Mouse (Mus musculus): ENCODE results near the gene Dnah8. TPM values are rescaled to one million over a fixed set of nuclear protein-coding genes. Genes with fewer than 3 reads are reported as not detected.
A peak's percentile ranks its signal among the peaks of the same experiment; 100 is the strongest.

The Dnah8 gene
- polyA plus RNA-seq, 1 experiment from 2014 or later = 3.1 TPM

DNA sequence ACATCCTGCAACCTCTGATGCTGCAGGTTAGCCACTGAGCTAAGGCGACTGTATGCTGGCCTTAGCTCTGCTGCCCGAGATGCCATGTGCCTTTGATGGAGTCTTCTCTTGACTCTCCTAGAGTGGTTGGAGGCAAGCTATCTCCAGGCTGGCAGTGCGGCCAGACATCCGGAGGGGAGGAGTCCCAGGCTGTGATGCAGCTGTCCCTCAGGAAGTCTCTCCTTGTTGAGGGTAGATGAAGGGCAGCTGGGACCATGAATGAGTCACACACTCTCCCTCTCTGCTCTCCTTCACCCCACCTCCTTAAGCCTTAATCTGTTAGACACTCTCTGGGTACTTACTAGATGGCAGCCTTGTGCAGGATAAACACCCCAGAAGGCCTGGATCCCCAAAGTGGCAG is 283.4 kb downstream of the Dnah8 start:
- Histone ChIP-seq H3K27me3 (replicated peaks) (peaks cover 27% of the 10 kb centered on the region), H3K4me1 (no peaks in the 10 kb centered on the region), H3K9ac (no peak overlapping the region), H3K4me3 (no peak overlapping the region), H3K4me2 (no peak overlapping the region), H3K9me3 (replicated peaks) (no peaks in the 10 kb centered on the region), H3K27ac (no peak overlapping the region), H3K36me3 (no peaks in the 10 kb centered on the region)
- ATAC-seq = peak; percentile 21; the same call in 1 of the 2 replicates
- 18% methylated on average over 4 of the region's 4 CpGs for WGBS (ENCODE audit: insufficient replicate concordance)

GRCm38 (mm10) chr17:30910866-30911731 is 286.9 kb downstream of the Dnah8 start:
- H3K27me3 ChIP-seq (replicated peaks) = peaks cover 5% of the 10 kb centered on the region; the same call in 1 of the 2 replicates
- H3K9ac ChIP-seq = no peak overlapping the region
- no peaks in the 10 kb centered on the region for H3K9me3 ChIP-seq (replicated peaks)
- no peaks in the 10 kb centered on the region for H3K36me3 ChIP-seq
- H3K4me1 ChIP-seq = no peaks in the 10 kb centered on the region
- no peak overlapping the region for H3K4me2 ChIP-seq
- ATAC-seq = no peak
- no peak overlapping the region for H3K4me3 ChIP-seq
- WGBS (ENCODE audit: insufficient replicate concordance) = 68% methylated on average over 27 of the region's 27 CpGs
- H3K27ac ChIP-seq = no peak overlapping the region

GRCm38 (mm10) chr17:30911732-30912088 is 287.6 kb downstream of the Dnah8 start:
- Histone ChIP-seq H3K27ac (no peak overlapping the region), H3K4me2 (no peak overlapping the region), H3K36me3 (no peaks in the 10 kb centered on the region), H3K4me3 (no peak overlapping the region), H3K4me1 (no peaks in the 10 kb centered on the region), H3K27me3 (replicated peaks) (peaks cover 5% of the 10 kb centered on the region; the same call in 1 of the 2 replicates), H3K9ac (no peak overlapping the region), H3K9me3 (replicated peaks) (no peaks in the 10 kb centered on the region)
- 48% methylated on average over 8 of the region's 8 CpGs for WGBS (ENCODE audit: insufficient replicate concordance)
- no peak for ATAC-seq

DNA sequence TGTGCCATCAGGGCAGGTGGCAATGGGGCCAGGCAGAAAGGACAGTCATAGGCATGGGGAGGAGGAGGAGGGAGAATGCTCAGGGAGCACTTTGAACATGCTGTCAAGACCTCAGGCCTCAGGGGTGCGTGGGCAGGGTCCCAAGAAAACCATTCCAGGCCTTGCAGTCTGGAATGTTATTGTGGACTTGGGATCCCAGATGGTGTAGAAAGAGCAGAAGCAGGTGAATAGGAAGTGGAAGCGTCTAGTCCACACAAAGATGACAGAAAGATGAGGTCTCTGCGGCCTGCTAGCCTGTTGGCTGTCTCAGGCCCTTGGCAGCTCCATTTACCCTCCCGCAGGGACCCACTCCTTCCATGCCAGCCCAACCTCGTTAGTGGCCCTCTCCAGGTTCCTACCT is 288.4 kb downstream of the Dnah8 start:
- no peaks in the 10 kb centered on the region for H3K36me3 ChIP-seq
- no peak overlapping the region for H3K27ac ChIP-seq
- H3K9me3 ChIP-seq (replicated peaks) = no peaks in the 10 kb centered on the region
- H3K4me3 ChIP-seq = no peak overlapping the region
- H3K4me1 ChIP-seq = no peaks in the 10 kb centered on the region
- H3K4me2 ChIP-seq = no peak overlapping the region
- WGBS (ENCODE audit: insufficient replicate concordance) = 63% methylated on average over 5 of the region's 5 CpGs
- peaks cover 5% of the 10 kb centered on the region; the same call in 1 of the 2 replicates for H3K27me3 ChIP-seq (replicated peaks)
- H3K9ac ChIP-seq = no peak overlapping the region
- ATAC-seq = no peak

DNA sequence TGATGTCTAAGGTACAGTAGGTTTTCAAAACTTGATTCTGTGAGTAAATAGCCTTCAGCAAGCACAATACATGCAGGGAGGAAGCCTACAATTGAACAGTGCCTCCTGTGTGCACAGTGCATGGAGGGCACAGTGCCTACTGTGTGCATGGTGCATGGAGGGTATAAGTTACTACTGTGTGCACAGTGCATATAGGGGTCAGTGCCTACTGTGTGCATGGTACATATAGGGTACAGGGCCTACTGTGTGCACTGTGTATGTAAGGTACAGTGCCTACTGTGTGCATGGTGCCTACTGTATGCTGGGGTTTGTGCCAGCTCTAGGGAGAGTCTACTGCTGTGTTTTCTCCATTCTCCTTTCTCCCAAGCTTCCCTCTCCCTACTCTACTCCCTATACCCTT is 290.1 kb downstream of the Dnah8 start:
- no peak for ATAC-seq
- Histone ChIP-seq H3K36me3 (no peaks in the 10 kb centered on the region), H3K4me3 (no peak overlapping the region), H3K9ac (no peak overlapping the region), H3K9me3 (replicated peaks) (no peaks in the 10 kb centered on the region), H3K27ac (no peak overlapping the region), H3K4me2 (no peak overlapping the region), H3K4me1 (no peaks in the 10 kb centered on the region), H3K27me3 (replicated peaks) (0 out of 2 replicates have a peak, but pooled peaks cover 5% of the 10 kb centered on the region)

- H3K9ac ChIP-seq = no peak overlapping the region
- H3K27ac ChIP-seq = no peak overlapping the region
- H3K4me2 ChIP-seq = no peak overlapping the region
- no peak overlapping the region for H3K4me3 ChIP-seq
- no peaks in the 10 kb centered on the region for H3K9me3 ChIP-seq (replicated peaks)
- no peak for ATAC-seq
- H3K27me3 ChIP-seq (replicated peaks) = no peaks in the 10 kb centered on the region; the same call in 1 of the 2 replicates
- WGBS (ENCODE audit: insufficient replicate concordance) = 53% methylated on average over 4 of the region's 4 CpGs
- no peaks in the 10 kb centered on the region for H3K36me3 ChIP-seq
- no peaks in the 10 kb centered on the region for H3K4me1 ChIP-seq
These were observed 299.4 kb downstream of the Dnah8 start for GRCm38 (mm10) chr17:30923566-30923965.

Other genes with a start within 250 kb of the Dnah8 start
- 18.9 and 21.6 TPM in 2 replicates for gene Btbd9, start 47.9 kb upstream of the Dnah8 start, polyA plus RNA-seq (2016; fragmentation: Nextera tagmentation; extraction: Ambion mirVana)
- 292 and 300 TPM in 2 replicates for gene Glo1, start 2.5 kb downstream of the Dnah8 start, polyA plus RNA-seq (2016; fragmentation: Nextera tagmentation; extraction: Ambion mirVana)